Mouse (Mus musculus) left cerebral cortex, adult 18-20 months (tissue): ENCODE measurements around the gene Adgrl3. TPM values are rescaled to one million over a fixed set of nuclear protein-coding genes. Genes with fewer than 3 reads are reported as not detected.
A peak's percentile ranks its signal among the peaks of the same experiment; 100 is the strongest.

Experiments used
- DNase-seq, 2 experiments: peaks; one replicate each; pipeline ENCODE4 v3.0.0; 2021 to 2022; ENCODE audit warnings: low spot score in 2 of 2, mixed read lengths in 1 of 2
- long read RNA-seq, 2 experiments: library from polyadenylated mRNA; stranded (forward); transcript quantifications; one replicate each; pipeline ENCODE4 v2.0.0; 2021
- total RNA-seq, 2 experiments: library from RNA; stranded (reverse); gene quantifications; 2 replicates each; pipeline ENCODE4 v1.2.3; 2021

Gene Adgrl3
- 100 to 1,000 TPM; 183 to 200 TPM for total RNA-seq
- long read RNA-seq, experiment 1, partial matches to known transcripts: 9 of 22 reads
- long read RNA-seq, experiment 1, other reads (novel, unspliced or antisense): 13 of 22 reads
- long read RNA-seq, experiment 2, partial matches to known transcripts: 6 of 11 reads
- long read RNA-seq, experiment 2, other reads (novel, unspliced or antisense): 4 of 11 reads

- peak; percentile 73 to 78 for DNase-seq
Measured at GRCm38 (mm10) chr5:81019590-81020254, at the start of gene Adgrl3. Gene Adgrl3, plus strand, starts transcription at chr5:81020138.

- DNase-seq: no peak
Measured at GRCm38 (mm10) chr5:81019166-81019565, 772 bp upstream of the Adgrl3 start.

- peak; percentile 51 to 75 for DNase-seq
Measured at GRCm38 (mm10) chr5:81020281-81021005, 505 bp downstream of the Adgrl3 start.

GRCm38 (mm10) chr5:81021006-81021320 lies 1.0 kb downstream of the Adgrl3 start:
- no peak for DNase-seq

GRCm38 (mm10) chr5:81021331-81021863 lies 1.5 kb downstream of the Adgrl3 start:
- peak; percentile 55 to 73 for DNase-seq

GRCm38 (mm10) chr5:81021864-81022305 lies 1.9 kb downstream of the Adgrl3 start:
- peak in 1 of 2 experiments; percentile 30 for DNase-seq

- peak; percentile 27 to 60 for DNase-seq
Measured at GRCm38 (mm10) chr5:81022306-81023071, 2.6 kb downstream of the Adgrl3 start.

GRCm38 (mm10) chr5:81023923-81024715 lies 4.2 kb downstream of the Adgrl3 start:
- no peak for DNase-seq

- DNase-seq: no peak
Measured at GRCm38 (mm10) chr5:81028875-81029274, 8.9 kb downstream of the Adgrl3 start.

GRCm38 (mm10) chr5:81037091-81037490 lies 17.2 kb downstream of the Adgrl3 start:
- DNase-seq: no peak

- DNase-seq: no peak
Measured at GRCm38 (mm10) chr5:81043875-81044274, 23.9 kb downstream of the Adgrl3 start.

GRCm38 (mm10) chr5:81046128-81046527 lies 26.2 kb downstream of the Adgrl3 start:
- no peak for DNase-seq

GRCm38 (mm10) chr5:81054628-81055027 lies 34.7 kb downstream of the Adgrl3 start:
- no peak for DNase-seq

- DNase-seq: no peak
Measured at GRCm38 (mm10) chr5:81055253-81055652, 35.3 kb downstream of the Adgrl3 start.

GRCm38 (mm10) chr5:81058122-81058521 lies 38.2 kb downstream of the Adgrl3 start:
- no peak for DNase-seq

GRCm38 (mm10) chr5:81060950-81061349 lies 41.0 kb downstream of the Adgrl3 start:
- no peak for DNase-seq

- DNase-seq: no peak
Measured at GRCm38 (mm10) chr5:81061386-81061785, 41.4 kb downstream of the Adgrl3 start.

- no peak for DNase-seq
Measured at GRCm38 (mm10) chr5:81064026-81064425, 44.1 kb downstream of the Adgrl3 start.

- no peak for DNase-seq
Measured at GRCm38 (mm10) chr5:81068173-81068572, 48.2 kb downstream of the Adgrl3 start.

GRCm38 (mm10) chr5:81068839-81069238 lies 48.9 kb downstream of the Adgrl3 start:
- no peak for DNase-seq
